Comparison of ENCODE assay signal across 9 mouse cellular contexts in the genomic region with DNA sequence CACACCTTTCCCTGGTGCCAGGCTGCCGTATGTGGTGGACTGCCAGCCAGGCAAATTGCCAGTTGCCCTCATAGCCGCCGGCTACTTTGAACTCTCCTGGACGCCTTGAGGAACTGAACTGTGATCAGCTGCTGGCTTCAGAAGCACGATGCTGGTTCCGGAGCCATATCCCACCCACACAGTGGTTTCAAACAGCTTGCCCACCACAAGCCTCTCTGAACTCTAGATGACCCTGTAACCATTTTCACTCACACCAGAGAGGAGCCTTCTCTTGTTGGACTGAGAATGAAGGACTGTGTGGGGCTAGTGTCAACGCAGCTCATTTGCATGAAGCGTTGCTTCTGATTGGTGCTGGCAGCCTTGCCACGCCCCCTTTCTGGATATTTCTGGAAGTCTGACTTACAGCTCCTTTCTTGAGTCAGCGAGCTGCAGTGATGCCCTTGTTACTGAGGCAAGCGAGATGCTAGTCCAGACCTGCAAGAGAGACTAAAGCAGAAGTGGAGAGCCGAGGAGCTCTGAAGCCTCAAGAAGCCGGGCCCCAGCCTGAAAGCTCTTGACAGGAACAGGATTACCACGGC. TPM values are rescaled to one million over a fixed set of nuclear protein-coding genes. Genes with fewer than 3 reads are reported as not detected.
DNase-seq lines count a peak whose midpoint lies in the region; ATAC-seq and TF ChIP-seq lines count a peak whose summit lies in the region.
"Had no signal": no experiment of that assay in that cellular context is flagged by ENCODE, and none has a peak within 500 bp of the region (broad histone marks: within the 10 kb centered on the region; RNA-seq: fewer than 3 reads in every experiment).

No protein-coding gene starts in this region.

- TF ChIP-seq CTCF in intestine, postnatal 0 days (IDR thresholded peaks at IDR 0.05; ENCODE audit: low read depth), result no peak

- 50% methylated on average over 14 of the region's 14 CpGs for WGBS in intestine, embryonic 14.5 days
- 58% methylated on average over 14 of the region's 14 CpGs for WGBS in intestine, postnatal 0 days
- 74% methylated on average over 14 of the region's 14 CpGs for WGBS in midbrain, embryonic 13.5 days
- 65% methylated on average over 14 of the region's 14 CpGs for WGBS in hindbrain, embryonic 14.5 days

- H3K27ac ChIP-seq in intestine, embryonic 14.5 days (ENCODE audit: low read depth), result no peak overlapping the region
- H3K27ac ChIP-seq in intestine, postnatal 0 days (ENCODE audit: low read depth, low read length), result no peak overlapping the region
- H3K27ac ChIP-seq in midbrain, embryonic 13.5 days, result no peak overlapping the region
- no peak overlapping the region for H3K27ac ChIP-seq in hindbrain, embryonic 14.5 days

- no peaks in the 10 kb centered on the region for H3K27me3 ChIP-seq in intestine, embryonic 14.5 days (replicated peaks; ENCODE audit: control insufficient read depth, insufficient read depth, low read length)
- no peaks in the 10 kb centered on the region for H3K27me3 ChIP-seq in intestine, postnatal 0 days (replicated peaks; ENCODE audit: control insufficient read depth, insufficient read depth, low read length)
- no peaks in the 10 kb centered on the region for H3K27me3 ChIP-seq in midbrain, embryonic 13.5 days
- H3K27me3 ChIP-seq in hindbrain, embryonic 14.5 days (ENCODE audit: control insufficient read depth, insufficient read depth, low read length), result no peaks in the 10 kb centered on the region

- no peaks in the 10 kb centered on the region for H3K9me3 ChIP-seq in intestine, embryonic 14.5 days (ENCODE audit: control insufficient read depth, low read length)
- no peaks in the 10 kb centered on the region for H3K9me3 ChIP-seq in intestine, postnatal 0 days (ENCODE audit: control insufficient read depth)
- no peaks in the 10 kb centered on the region for H3K9me3 ChIP-seq in midbrain, embryonic 13.5 days
- H3K9me3 ChIP-seq in hindbrain, embryonic 14.5 days (ENCODE audit: control insufficient read depth, low read length), result no peaks in the 10 kb centered on the region

- peak overlapping the region; percentile 8; the same call in 1 of the 2 replicates for H3K4me2 ChIP-seq in intestine, embryonic 14.5 days (ENCODE audit: low read length)
- H3K4me2 ChIP-seq in intestine, postnatal 0 days (replicated peaks; ENCODE audit: low read depth), result no peak overlapping the region
- H3K4me2 ChIP-seq in midbrain, embryonic 13.5 days (replicated peaks), result no peak overlapping the region
- H3K4me2 ChIP-seq in hindbrain, embryonic 14.5 days (replicated peaks), result no peak overlapping the region

- no peaks in the 10 kb centered on the region for H3K36me3 ChIP-seq in intestine, embryonic 14.5 days (ENCODE audit: control insufficient read depth, insufficient read depth, low read length)
- H3K36me3 ChIP-seq in intestine, postnatal 0 days (ENCODE audit: control insufficient read depth, insufficient read depth), result no peaks in the 10 kb centered on the region
- no peaks in the 10 kb centered on the region for H3K36me3 ChIP-seq in midbrain, embryonic 13.5 days
- no peaks in the 10 kb centered on the region for H3K36me3 ChIP-seq in hindbrain, embryonic 14.5 days (replicated peaks; ENCODE audit: control insufficient read depth, insufficient read depth)

- H3K9ac ChIP-seq in intestine, embryonic 14.5 days (ENCODE audit: low read length), result no peak overlapping the region
- H3K9ac ChIP-seq in intestine, postnatal 0 days (ENCODE audit: low read depth, low read length), result no peak overlapping the region
- H3K9ac ChIP-seq in midbrain, embryonic 13.5 days (replicated peaks), result no peak overlapping the region
- no peak overlapping the region for H3K9ac ChIP-seq in hindbrain, embryonic 14.5 days

- H3K4me3 ChIP-seq in intestine, embryonic 14.5 days (ENCODE audit: low read depth, low read length), result no peak overlapping the region
- H3K4me3 ChIP-seq in intestine, postnatal 0 days (ENCODE audit: low read depth, low read length), result no peak overlapping the region
- no peak overlapping the region for H3K4me3 ChIP-seq in midbrain, embryonic 13.5 days (replicated peaks)
- no peak overlapping the region for H3K4me3 ChIP-seq in hindbrain, embryonic 14.5 days (replicated peaks; ENCODE audit: low read length)

- H3K4me1 ChIP-seq in intestine, embryonic 14.5 days (replicated peaks; ENCODE audit: control insufficient read depth, insufficient read depth, low read length), result no peaks in the 10 kb centered on the region
- H3K4me1 ChIP-seq in intestine, postnatal 0 days (replicated peaks; ENCODE audit: control insufficient read depth, insufficient read depth, low read length), result no peaks in the 10 kb centered on the region
- H3K4me1 ChIP-seq in midbrain, embryonic 13.5 days (replicated peaks), result no peaks in the 10 kb centered on the region
- H3K4me1 ChIP-seq in hindbrain, embryonic 14.5 days (replicated peaks; ENCODE audit: control insufficient read depth, insufficient read depth, low read length), result no peaks in the 10 kb centered on the region

- no peak for ATAC-seq in intestine, embryonic 14.5 days (replicated peaks; ENCODE audit: low FRiP score, low TSS enrichment, low read depth)
- ATAC-seq in intestine, postnatal 0 days, result no peak
- ATAC-seq in midbrain, embryonic 13.5 days, result no peak
- no peak for ATAC-seq in hindbrain, embryonic 14.5 days (ENCODE audit: low FRiP score)

- DNase-seq in intestine, embryonic 14.5 days (ENCODE audit: low spot score), result no peak
- DNase-seq in brain, adult 2 months (ENCODE audit: low read depth, low spot score), result peak; percentile 79
- DNase-seq in frontal cortex, postnatal 36 days (ENCODE audit: low spot score in 2 of 2), result peak; percentile 46 to 53
- DNase-seq in kidney, adult 9 months, result peak; percentile 91
- peak; percentile 27 for DNase-seq in mesoderm, embryonic 11.5 days (ENCODE audit: low read depth, low spot score)
- DNase-seq in hindbrain, embryonic 14.5 days (ENCODE audit: low spot score), result no peak

RNA-seq across cellular contexts. Expression of gene Aldh1l1, which starts 9.2 kb away (rescaled TPM):
- polyA plus RNA-seq in intestine, embryonic 14.5 days (2014; fragmentation: Nextera tagmentation; extraction: Ambion mirVana), result 5.2 and 7.8 TPM in 2 replicates
- polyA plus RNA-seq in intestine, postnatal 0 days (2015; fragmentation: Nextera tagmentation; extraction: Ambion mirVana), result 12.1 and 15.6 TPM in 2 replicates
- polyA plus RNA-seq in midbrain, embryonic 13.5 days (2015; fragmentation: Nextera tagmentation; extraction: Ambion mirVana), result 28.3 and 30.8 TPM in 2 replicates
- 47.0 and 53.8 TPM in 2 replicates for polyA plus RNA-seq in hindbrain, embryonic 14.5 days (2014; fragmentation: Nextera tagmentation; extraction: Ambion mirVana)

RNA-seq across cellular contexts. Expression of gene Klf15, which starts 14.7 kb away (rescaled TPM):
- polyA plus RNA-seq in intestine, embryonic 14.5 days (2014; fragmentation: Nextera tagmentation; extraction: Ambion mirVana), result 3.0 and 5.1 TPM in 2 replicates
- polyA plus RNA-seq in intestine, postnatal 0 days (2015; fragmentation: Nextera tagmentation; extraction: Ambion mirVana), result 0.51 and 0.86 TPM in 2 replicates
- polyA plus RNA-seq in midbrain, embryonic 13.5 days (2015; fragmentation: Nextera tagmentation; extraction: Ambion mirVana), result 8.7 and 9.0 TPM in 2 replicates
- 15.7 and 16.2 TPM in 2 replicates for polyA plus RNA-seq in hindbrain, embryonic 14.5 days (2014; fragmentation: Nextera tagmentation; extraction: Ambion mirVana)

RNA-seq across cellular contexts. Expression of gene Cfap100, which starts 48.4 kb away (rescaled TPM):
- 0.46 TPM in 2 replicates for polyA plus RNA-seq in intestine, embryonic 14.5 days (2014; fragmentation: Nextera tagmentation; extraction: Ambion mirVana)
- polyA plus RNA-seq in intestine, postnatal 0 days (2015; fragmentation: Nextera tagmentation; extraction: Ambion mirVana), result 0.07 TPM in 1 of 2 replicates, not detected in the other
- polyA plus RNA-seq in midbrain, embryonic 13.5 days (2015; fragmentation: Nextera tagmentation; extraction: Ambion mirVana), result 6.7 and 8.4 TPM in 2 replicates
- polyA plus RNA-seq in hindbrain, embryonic 14.5 days (2014; fragmentation: Nextera tagmentation; extraction: Ambion mirVana), result 5.6 and 5.7 TPM in 2 replicates
- polyA plus RNA-seq: small intestine, adult 2 months had no signal

Comparison
In these comparisons a context has a peak if more than half of its experiments do, and no peak if none do; other contexts are left out.
1. DNase-seq: peak in brain, adult 2 months (single experiment), frontal cortex, postnatal 36 days (2 of 2), kidney, adult 9 months (single experiment) and mesoderm, embryonic 11.5 days (single experiment); none in intestine, embryonic 14.5 days (single experiment) and hindbrain, embryonic 14.5 days (single experiment).